Mouse (Mus musculus) bone marrow macrophage, adult 2 months (primary cell): Measurements from ENCODE around the gene Slit3.

Experiments used
- CTCF ChIP-seq: IDR thresholded peaks from 2 replicates; pipeline ENCODE4 v1.5.1; 2012; ENCODE audit warnings: low read depth, mild to moderate bottlenecking, low read length, moderate library complexity
- POLR2A ChIP-seq: IDR thresholded peaks from 2 replicates; pipeline ENCODE4 v1.6.1; 2012; ENCODE audit warnings: mild to moderate bottlenecking, low read depth, low read length, borderline replicate concordance

DNA sequence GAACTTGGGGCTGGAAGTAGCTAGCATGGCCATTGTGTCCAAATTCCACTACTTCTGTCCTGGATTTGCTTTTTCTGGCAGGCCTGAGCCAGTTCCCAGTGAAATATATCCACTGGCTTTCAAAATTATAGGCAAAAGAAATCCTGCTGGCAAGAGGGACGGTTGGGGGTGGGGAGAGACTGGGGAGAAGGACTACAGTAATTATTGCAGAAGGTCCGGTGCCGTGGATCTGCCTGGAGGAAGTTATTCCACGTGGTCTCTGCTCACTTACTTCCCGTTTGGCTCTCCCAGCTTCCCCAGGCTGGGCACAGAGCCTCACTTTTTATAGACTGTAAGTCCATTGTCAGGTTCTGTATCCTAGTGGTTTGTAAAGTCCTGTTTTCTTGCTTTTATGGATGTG is 176.3 kb downstream of the Slit3 start:
- TF ChIP-seq CTCF: no peak
- TF ChIP-seq POLR2A: no peak
